Mouse (Mus musculus) stomach, postnatal 0 days (tissue): ENCODE measurements around the gene Gm28729. TPM values are rescaled to one million over a fixed set of nuclear protein-coding genes. Genes with fewer than 3 reads are reported as not detected.
"Not testable (repeated sequence)": the region's sequence is repeated elsewhere in the genome, so short reads cannot be mapped to it uniquely, and the experiment has no call there.

Source experiments
- ATAC-seq: fragments of 200-750 bp; cut with Nextera tagmentation; 2 replicates; pipeline ENCODE4 v1.8.0; 2017; ENCODE audit not compliant: low FRiP score, low TSS enrichment
- DNase-seq: peaks from one replicate; pipeline ENCODE4 v3.0.0-alpha.2; 2016; ENCODE audit warnings: low spot score
- H3K27ac ChIP-seq: fragments of 300-500 bp; sonication (generic); replicated peaks from 2 replicates; pipeline ENCODE4 v1.5.1; 2014; ENCODE audit warnings: mild to moderate bottlenecking, control low read depth
- H3K27me3 ChIP-seq: fragments of 300-500 bp; sonication (generic); 2 replicates; pipeline ENCODE4 v1.6.1; 2014; ENCODE audit warnings: low read length; ENCODE audit not compliant: control insufficient read depth, insufficient read depth
- H3K36me3 ChIP-seq: fragments of 300-500 bp; sonication (generic); 2 replicates; pipeline ENCODE4 v1.6.1; 2014; ENCODE audit warnings: low read length, mixed read lengths; ENCODE audit not compliant: control insufficient read depth, insufficient read depth
- H3K4me1 ChIP-seq: fragments of 300-500 bp; sonication (generic); replicated peaks from 2 replicates; pipeline ENCODE4 v1.6.1; 2014; ENCODE audit warnings: antibody characterized with exemption; ENCODE audit not compliant: control insufficient read depth, insufficient read depth
- H3K4me2 ChIP-seq: fragments of 300-500 bp; sonication (generic); replicated peaks from 2 replicates; pipeline ENCODE4 v1.6.1; 2014; ENCODE audit warnings: low read depth, mild to moderate bottlenecking, control low read depth, moderate library complexity
- H3K4me3 ChIP-seq: fragments of 300-500 bp; sonication (generic); 2 replicates; pipeline ENCODE4 v1.5.1; 2014; ENCODE audit warnings: low read depth, low read length, control low read depth
- H3K9ac ChIP-seq: fragments of 300-500 bp; sonication (generic); 2 replicates; pipeline ENCODE4 v1.6.1; 2014; ENCODE audit warnings: mild to moderate bottlenecking, low read length, control low read depth, mixed read lengths
- H3K9me3 ChIP-seq: fragments of 300-500 bp; sonication (generic); 2 replicates; pipeline ENCODE4 v1.6.1; 2016; ENCODE audit warnings: low read length; ENCODE audit not compliant: control insufficient read depth
- CTCF ChIP-seq: IDR thresholded peaks from 2 replicates; pipeline ENCODE4 v1.5.1; 2016; ENCODE audit warnings: antibody characterized with exemption, low read depth, mild to moderate bottlenecking, moderate library complexity
- EP300 ChIP-seq: optimal IDR thresholded peaks from 2 replicates; pipeline ENCODE3; 2016; ENCODE audit warnings: antibody characterized with exemption
- WGBS: fragments of 180-500 bp; shearing (Covaris S2); extraction: QIAGEN DNeasy Blood & Tissue Kit; methylation state at CpG from one replicate; pipeline ENCODE4 v1.1.7; 2014; 5-methylcytosine and 5-hydroxymethylcytosine counted together
- polyA plus RNA-seq: library from polyadenylated mRNA; unstranded; fragments of >200 nt; fragmentation: Nextera tagmentation; extraction: Ambion mirVana; gene quantifications from 2 replicates; pipeline ENCODE4 v1.2.1, GENCODE M21; 2015

The Gm28729 gene
- polyA plus RNA-seq, 1 experiment from 2014 or later, result not detected

- Histone ChIP-seq H3K4me1 (no peaks in the 10 kb centered on the region), H3K27me3 (no peaks in the 10 kb centered on the region), H3K4me2 (no peak overlapping the region), H3K4me3 (no peak overlapping the region), H3K27ac (no peak overlapping the region), H3K9me3 (no peaks in the 10 kb centered on the region), H3K36me3 (no peaks in the 10 kb centered on the region), H3K9ac (no peak overlapping the region)
- TF ChIP-seq CTCF (no peak), EP300 (no peak)
- 37% methylated on average over 3 of the region's 3 CpGs for WGBS
- no peak for ATAC-seq
- DNase-seq, result no peak
These were observed 42.0 kb downstream of the Gm28729 start for GRCm38 (mm10) chr9:96483028-96483427.

- Histone ChIP-seq H3K36me3 (peaks cover 3% of the 10 kb centered on the region; the same call in 1 of the 2 replicates), H3K4me2 (peak within 1 kb of the TSS; percentile 74), H3K4me3 (peak within 1 kb of the TSS; percentile 73), H3K9ac (peak within 1 kb of the TSS; percentile 78), H3K9me3 (no peaks in the 10 kb centered on the region), H3K27me3 (no peaks in the 10 kb centered on the region), H3K4me1 (0 out of 2 replicates have a peak, but pooled peaks cover 4% of the 10 kb centered on the region), H3K27ac (peak within 1 kb of the TSS; percentile 85)
- peak; percentile 99 for DNase-seq
- WGBS, result 1% methylated on average over 73 of the region's 74 CpGs
- ATAC-seq, result peak; percentile 99
- TF ChIP-seq CTCF (no peak), EP300 (peak; percentile 32)
These were observed 46.8 kb downstream of the Gm28729 start, which contains the start of gene Rnf7 for GRCm38 (mm10) chr9:96478071-96478888. Rnf7 (minus strand) TSS chr9:96478675.

- TF ChIP-seq CTCF, result no peak
- TF ChIP-seq EP300, result no peak
- H3K9me3 ChIP-seq, result no peaks in the 10 kb centered on the region
- no peak for DNase-seq
- peaks cover 6% of the 10 kb centered on the region for H3K36me3 ChIP-seq
- no peak overlapping the region for H3K4me2 ChIP-seq
- no peaks in the 10 kb centered on the region for H3K27me3 ChIP-seq
- ATAC-seq, result no peak
- WGBS, result 85% methylated on average over 3 of the region's 3 CpGs
- H3K9ac ChIP-seq, result no peak overlapping the region
- H3K27ac ChIP-seq, result no peak overlapping the region
- 0 out of 2 replicates have a peak, but pooled peaks cover under 1% of the 10 kb centered on the region for H3K4me1 ChIP-seq
- H3K4me3 ChIP-seq, result no peak overlapping the region
These were observed 52.7 kb downstream of the Gm28729 start for GRCm38 (mm10) chr9:96472356-96472755.

GRCm38 (mm10) chr9:96471681-96472080 lies 53.4 kb downstream of the Gm28729 start:
- DNase-seq, result not testable (repeated sequence)

GRCm38 (mm10) chr9:96470266-96470974 lies 54.6 kb downstream of the Gm28729 start:
- 90% methylated on average over 8 of the region's 8 CpGs for WGBS
- ATAC-seq (no peak), DNase-seq (no peak)
- no peak overlapping the region for H3K9ac ChIP-seq
- H3K27me3 ChIP-seq, result no peaks in the 10 kb centered on the region
- H3K27ac ChIP-seq, result no peak overlapping the region
- H3K9me3 ChIP-seq, result no peaks in the 10 kb centered on the region
- H3K4me2 ChIP-seq, result no peak overlapping the region
- no peak overlapping the region for H3K4me3 ChIP-seq
- peaks cover 6% of the 10 kb centered on the region for H3K36me3 ChIP-seq
- no peaks in the 10 kb centered on the region for H3K4me1 ChIP-seq
- TF ChIP-seq CTCF (no peak), EP300 (no peak)

More at GRCm38 (mm10) chr9:96471681-96472080, 53.4 kb downstream of the Gm28729 start:
- H3K36me3 ChIP-seq, H3K4me3 ChIP-seq, H3K9ac ChIP-seq, H3K27me3 ChIP-seq, H3K4me1 ChIP-seq, H3K9me3 ChIP-seq, H3K4me2 ChIP-seq, H3K27ac ChIP-seq, ATAC-seq: not testable (repeated sequence)
- 90% methylated on average over 4 of the region's 4 CpGs for WGBS
